Mouse (Mus musculus) telencephalon, adult 2 months (tissue): ENCODE measurements around the gene Myo3a.
"Not testable (repeated sequence)": the region's sequence is repeated elsewhere in the genome, so short reads cannot be mapped to it uniquely, and the experiment has no call there.

Experiments used
- DNase-seq: peaks from one replicate; pipeline ENCODE4 v3.0.0-alpha.2; 2011; ENCODE audit warnings: low read depth, low spot score

Myo3a gene

DNA sequence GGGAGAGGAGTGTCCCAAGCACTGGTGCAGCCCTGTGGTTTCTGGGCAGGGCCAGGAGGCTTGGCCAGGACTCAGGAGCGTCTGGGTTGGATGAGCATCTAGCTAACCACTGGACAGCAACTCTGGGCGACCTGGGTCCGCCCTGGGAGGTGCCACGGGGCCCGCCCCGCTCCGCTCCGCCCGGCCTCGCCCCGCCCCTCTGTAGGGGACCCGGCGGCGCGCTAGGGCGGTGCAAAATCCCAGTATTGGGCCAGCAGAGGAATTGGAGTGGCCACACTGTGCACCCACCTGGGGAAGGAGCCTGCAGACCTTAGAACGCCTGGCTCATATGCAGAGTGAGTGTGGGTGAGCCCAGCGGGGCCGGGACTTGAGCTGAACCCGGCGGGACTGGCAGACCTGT, at the start of gene Myo3a:
Myo3a (plus strand) TSS at position 196 of the 400 bp plus-strand sequence.
- no peak for DNase-seq

DNA sequence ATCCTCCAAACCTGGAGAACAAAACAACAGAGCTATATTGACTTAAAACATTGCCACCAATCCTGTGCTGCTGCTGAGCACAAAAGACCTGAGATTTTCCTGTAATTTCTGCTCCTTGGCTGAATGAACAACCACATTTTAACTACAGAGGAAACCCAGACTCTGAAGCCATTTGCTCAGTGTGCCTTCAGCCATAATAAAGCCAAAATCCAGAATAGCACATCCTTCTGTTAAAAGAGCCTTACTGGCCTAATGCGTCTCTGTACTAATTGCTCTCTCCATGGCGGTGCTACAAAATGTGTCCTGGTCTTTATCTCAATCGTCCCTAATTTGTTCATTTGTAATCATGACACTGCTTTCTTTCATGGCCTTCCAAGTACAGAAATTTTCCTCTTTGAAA, 23.2 kb downstream of the Myo3a start:
- no peak for DNase-seq

DNA sequence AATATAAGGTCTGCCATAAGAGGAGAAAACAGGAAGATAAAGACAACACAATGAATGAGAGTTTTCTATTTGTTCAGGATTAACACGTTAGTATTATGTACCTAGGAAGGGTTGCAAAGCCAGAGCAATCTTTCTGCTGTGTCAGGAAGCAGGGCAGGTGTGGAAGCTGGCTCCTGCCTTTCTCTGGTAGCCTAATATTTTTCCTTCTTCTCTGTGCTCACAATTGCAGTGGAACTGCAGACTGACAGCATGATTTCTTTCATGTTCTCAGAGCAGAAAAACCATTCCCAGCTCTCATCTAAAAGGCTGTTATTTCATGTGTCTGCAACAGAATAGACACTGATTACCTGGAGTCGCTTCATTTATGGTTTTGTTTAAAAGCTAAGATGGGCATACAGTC, 23.7 kb downstream of the Myo3a start:
- no peak for DNase-seq

DNA sequence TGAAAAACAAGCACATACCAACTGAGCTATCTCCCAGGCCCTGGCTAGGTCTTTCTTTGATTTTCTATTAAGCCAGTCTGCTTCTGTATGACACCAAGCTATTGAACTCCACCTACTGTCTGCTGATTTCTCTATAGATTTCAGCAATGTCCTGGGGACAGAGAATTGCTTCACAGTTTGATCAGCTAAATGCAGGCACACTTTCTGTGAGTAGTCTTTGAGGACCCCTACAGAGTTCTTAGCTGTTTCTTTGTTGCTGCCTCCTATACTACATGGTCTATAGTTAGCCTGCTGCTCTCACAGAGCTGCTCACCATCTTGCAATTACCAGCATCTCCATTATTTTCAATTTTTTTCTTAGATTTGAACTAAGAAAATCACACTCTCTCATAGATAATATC, 28.3 kb downstream of the Myo3a start:
- DNase-seq, result no peak

DNA sequence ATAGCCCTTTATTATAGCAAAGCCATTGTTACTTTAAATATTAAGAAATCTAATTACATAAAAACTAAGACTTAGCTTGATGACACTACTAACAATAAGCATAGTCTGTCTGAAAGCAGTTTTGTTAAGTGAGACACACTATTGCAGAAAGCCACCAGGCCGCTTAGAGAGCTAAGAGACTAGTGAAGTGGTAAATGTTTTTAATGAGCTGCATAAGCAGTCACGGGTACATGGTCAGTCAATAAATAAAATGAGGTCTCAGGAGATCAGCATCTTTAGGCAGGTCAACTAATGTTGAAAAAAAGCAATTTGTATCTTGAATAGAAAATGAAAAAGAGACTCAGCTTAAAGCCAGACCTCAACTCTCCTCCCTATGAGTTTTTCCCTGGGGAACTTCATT, 44.3 kb downstream of the Myo3a start:
- no peak for DNase-seq

DNA sequence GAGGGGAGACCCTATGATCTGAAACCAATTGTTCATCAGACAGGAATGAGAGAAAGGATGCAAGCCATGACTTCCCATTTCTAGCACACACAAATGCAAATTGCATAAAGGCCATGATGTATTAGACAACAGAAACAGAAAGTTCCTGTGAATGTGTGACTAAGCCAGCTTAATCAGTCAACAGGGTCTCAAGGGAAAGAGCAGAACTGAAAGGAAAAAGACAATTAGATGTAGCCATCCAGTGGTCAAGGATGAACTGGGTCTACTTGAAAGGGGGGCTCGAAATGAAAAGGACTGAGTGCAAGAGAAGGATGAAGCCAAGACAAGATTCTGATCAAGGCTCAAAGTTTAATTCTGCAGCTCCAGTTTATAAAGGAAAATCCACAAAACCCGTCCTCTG, 58.1 kb downstream of the Myo3a start:
- no peak for DNase-seq

DNA sequence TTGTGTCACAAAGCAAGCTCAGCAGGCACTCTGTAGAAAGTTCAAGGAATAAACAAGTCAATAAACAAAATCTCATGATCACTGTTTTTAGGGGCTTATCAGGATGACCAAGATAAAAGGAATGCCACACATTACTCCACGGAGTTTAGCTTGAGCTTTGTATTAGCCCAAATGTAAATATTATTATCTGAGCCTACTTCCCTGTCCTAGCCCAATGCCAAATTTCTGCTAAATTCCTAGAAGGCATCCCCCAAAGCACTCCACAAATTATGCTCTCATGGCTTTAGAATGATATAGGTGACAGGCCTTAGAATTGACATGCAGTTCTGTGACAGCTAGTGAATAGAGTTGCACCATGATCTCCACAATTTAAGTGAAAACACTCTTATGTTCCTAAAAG, 58.5 kb downstream of the Myo3a start:
- no peak for DNase-seq

DNA sequence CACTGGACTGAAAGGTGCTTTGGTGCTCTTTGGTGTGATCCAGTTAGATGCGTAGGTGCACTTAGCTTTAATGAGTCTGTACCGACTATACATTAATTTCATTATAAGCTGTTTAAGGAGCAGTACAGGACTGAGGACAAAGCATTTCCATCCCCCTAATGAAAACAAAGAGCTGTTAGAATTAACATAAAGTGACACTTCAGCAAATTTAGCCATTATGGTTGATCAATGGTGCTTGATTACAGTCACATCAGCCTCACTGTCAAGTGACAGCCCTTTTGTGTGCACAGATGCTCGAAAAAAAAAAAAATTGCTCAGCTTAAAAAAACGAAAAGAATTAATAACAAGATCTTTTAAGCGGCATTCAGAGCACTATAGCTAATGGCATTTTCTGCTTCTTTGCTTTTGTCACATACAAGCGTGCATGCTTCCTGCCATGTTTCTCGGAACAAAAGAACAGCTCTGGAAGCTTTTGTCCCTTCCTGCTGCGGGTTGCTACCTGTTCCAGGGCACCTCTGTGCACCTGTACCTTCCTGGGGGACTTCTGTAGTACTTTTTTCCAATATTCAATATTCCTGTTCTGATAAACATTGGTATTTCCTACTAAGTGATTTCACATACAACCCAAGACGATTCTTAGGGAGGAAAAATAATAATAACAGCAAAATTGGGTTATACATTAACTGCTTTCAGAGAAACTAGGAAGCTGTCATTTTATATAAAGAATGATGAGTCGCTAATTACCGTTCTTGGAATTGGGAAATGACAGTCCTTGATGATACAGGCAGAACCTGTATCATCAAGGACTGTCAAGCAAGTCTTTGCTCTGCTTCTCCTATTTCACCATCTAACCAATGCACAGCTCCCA, 66.5 kb downstream of the Myo3a start:
- DNase-seq, result no peak

DNA sequence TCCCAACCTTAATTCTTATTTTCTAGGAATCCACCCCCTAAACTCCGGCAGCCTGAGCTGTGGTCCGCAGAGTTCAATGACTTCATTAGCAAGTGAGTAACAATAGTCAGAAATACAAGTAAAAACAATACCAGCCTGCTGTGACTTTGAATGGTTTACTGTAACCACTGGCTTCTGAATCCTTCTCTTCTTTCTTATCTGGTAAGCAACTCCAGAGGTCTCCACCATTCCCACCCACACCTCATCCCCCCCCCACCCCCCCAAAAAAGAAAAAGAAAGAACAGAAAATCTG, 67.1 kb downstream of the Myo3a start:
- no peak for DNase-seq

DNA sequence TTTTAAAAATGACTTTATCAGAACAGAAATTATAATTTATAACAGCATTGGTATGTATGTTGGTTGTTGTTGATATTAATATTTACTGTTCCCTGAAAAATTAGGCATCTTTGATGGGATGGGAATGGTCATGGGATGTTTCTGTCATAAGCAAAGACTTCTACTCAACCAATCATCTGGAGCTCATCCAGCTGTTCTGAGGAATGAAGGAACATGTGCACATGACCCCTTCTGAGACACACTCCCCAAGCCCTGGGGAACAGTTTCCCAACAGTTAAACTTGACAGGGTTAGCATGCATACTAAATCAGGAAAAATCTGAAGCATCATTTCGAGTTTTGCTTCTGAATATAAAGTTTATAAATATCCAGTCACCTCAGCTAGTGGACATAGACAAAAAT, 70.6 kb downstream of the Myo3a start:
- DNase-seq, result no peak

DNA sequence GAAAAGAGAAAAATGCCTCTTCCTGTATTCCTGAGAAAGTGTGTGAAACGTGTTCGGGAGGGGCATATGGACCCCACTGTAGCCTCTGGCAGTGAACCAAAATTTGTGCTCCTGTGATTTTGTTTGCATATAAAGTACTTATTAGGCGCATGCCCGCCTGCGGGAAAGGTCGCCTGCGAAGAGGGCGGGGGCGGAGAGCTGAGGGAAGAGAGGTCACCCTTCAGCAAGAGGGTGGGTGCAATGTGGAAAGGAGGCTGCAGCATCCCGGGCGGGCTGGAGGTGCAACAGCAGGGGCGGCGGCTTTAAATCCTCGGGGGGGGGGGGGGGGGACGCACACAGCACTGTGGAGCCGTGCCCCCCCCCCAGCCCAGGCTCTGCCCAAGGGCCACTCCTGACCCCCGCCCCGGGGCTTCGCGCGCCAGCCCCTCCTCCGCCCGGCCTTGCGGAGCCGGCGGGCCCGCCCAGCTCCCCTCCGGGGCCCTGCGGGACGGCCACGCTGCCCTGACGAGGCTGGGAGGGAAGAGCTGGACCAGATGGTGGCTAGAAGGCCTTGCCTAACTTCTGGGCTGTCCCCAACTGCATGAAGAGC, 111.1 kb downstream of the Myo3a start:
- DNase-seq, result no peak

DNA sequence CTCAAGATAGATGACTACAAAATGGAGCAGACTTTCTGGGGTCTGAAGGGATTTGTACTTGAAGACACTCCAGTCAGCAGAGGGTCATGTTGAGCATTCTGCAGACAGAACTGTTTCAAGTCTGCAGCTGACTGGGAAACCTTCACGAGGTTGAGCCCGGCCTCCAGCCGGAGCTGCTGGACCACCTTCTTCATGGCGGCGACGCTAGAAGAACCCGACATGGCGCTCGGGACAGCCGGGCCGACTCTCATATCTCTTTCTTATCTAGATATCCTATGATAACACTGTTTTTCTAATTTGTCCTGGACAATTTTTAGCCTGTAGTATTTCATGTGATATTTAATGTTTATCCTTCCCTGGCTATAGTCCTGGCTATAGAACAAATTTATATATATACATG, 183.2 kb downstream of the Myo3a start:
- DNase-seq, result not testable (repeated sequence)

DNA sequence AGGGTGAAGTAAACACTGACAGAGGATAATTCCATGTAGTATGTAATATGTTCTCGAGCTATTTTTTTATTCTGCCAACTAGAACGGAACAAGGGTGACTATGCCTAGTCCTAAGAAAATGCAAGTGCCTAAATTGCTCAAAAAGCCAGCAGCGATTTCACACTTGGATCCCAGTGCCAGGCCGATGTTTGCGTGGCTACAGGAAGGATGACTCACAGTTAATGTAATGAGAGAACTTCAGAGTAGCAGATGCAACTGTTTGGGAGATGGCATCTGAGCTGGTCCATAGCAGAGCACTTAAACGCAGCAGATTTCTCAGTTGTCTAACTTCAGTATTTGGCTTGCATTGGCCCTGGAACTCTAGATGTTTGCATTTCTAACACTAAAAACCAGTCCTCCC, 321.1 kb downstream of the Myo3a start:
- DNase-seq, result peak; percentile 5

DNA sequence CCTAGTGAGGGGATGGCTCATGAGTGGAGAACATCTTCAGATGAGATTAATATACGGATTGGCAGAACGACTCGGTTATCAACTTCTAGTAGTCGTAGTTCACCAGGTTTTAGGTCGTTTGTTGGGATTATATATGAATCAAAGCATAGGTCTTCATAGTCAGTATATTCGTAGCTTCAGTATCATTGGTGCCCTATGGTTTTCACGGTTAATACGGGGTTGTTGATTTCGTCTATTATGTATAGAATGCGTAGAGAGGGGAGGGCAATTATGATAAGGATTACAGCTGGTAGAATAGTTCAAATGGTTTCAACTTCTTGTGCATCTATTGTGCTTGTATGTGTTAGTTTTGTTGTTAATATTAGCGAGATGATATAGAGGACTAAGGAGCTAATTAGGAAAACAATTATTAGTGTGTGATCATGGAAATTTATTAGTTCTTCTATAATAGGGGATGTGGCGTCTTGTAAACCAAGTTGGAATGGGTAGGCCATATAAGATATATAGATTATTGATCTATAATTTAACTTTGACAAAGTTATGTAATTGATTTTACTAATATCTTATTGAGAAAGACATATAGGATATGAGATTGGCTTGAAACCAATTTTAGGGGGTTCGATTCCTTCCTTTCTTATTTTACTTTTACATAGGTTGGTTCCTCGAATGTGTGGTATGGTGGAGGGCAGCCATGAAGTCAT, 360.3 kb downstream of the Myo3a start:
- DNase-seq, result not testable (repeated sequence)

DNA sequence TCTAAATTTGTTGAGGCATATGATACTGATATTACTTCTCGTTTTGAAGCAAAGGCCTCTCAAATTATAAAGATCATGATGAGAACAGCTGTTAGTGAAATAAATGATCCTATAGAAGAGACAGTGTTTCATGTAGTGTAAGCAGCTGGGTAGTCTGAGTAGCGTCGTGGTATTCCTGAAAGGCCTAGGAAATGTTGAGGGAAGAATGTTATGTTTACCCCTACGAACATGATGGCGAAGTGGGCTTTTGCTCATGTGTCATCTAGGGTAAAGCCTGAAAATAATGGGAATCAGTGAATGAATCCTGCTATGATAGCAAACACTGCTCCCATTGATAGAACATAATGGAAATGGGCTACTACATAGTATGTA, 360.9 kb downstream of the Myo3a start:
- DNase-seq, result not testable (repeated sequence)

DNA sequence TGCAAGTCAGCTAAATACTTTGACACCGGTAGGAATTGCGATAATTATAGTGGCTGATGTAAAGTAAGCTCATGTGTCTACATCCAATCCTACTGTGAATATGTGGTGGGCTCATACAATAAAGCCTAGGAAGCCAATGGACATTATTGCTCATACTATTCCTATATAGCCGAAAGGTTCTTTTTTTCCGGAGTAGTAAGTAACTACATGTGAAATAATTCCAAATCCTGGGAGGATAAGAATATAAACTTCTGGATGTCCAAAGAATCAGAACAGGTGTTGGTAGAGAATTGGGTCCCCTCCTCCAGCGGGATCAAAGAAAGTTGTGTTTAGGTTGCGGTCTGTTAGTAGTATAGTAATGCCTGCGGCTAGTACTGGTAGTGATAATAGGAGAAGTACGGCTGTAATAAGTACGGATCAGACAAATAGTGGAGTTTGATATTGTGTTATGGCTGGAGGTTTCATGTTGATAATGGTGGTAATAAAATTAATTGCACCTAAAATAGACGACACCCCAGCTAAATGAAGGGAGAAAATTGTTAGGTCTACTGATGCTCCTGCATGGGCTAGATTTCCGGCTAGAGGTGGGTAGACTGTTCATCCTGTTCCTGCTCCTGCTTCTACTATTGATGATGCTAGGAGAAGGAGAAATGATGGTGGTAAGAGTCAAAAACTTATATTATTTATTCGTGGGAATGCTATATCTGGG, 361.5 kb downstream of the Myo3a start:
- not testable (repeated sequence) for DNase-seq

DNA sequence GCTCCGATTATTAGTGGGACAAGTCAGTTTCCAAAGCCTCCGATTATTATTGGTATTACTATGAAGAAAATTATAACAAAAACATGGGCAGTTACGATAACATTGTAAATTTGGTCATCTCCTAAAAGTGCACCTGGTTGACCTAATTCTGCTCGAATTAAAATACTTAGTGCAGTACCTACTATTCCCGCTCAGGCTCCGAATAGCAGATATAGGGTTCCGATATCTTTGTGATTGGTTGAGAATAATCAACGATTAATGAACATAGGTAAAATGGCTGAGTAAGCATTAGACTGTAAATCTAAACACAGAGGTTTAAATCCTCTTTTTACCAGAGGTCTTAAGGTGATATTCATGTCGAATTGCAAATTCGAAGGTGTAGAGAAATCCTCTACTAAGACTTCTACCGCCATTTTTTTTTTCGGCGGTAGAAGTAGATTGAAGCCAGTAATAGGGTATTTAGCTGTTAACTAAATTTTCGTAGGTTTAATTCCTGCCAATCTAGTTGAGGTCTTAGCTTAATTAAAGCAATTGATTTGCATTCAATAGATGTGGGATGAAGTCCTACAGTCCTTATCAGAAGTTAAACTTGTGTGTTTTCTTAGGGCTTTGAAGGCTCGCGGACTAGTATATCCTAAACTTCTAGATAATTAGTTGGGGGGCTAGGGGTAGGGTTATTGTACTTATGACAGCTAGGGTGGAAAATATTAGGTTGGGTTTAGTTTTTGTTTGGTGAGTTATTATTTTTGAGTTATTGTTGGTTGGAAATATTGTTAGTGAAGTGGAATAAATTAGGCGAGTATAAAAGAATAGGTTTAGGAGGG, 362.3 kb downstream of the Myo3a start:
- DNase-seq, result not testable (repeated sequence)

DNA sequence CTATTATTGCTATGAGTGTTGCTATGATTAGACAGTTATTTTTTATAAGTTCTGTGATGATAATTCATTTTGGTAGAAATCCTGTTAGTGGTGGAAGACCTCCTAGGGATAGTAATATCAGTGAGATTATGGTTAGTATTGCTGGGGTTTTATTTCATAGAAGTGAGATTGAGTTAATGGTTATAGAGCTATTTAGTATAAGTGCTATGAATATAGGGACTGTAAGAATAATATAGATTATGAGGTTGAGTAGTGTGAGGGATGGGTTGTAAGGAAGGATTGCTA, 362.8 kb downstream of the Myo3a start:
- no peak for DNase-seq

DNA sequence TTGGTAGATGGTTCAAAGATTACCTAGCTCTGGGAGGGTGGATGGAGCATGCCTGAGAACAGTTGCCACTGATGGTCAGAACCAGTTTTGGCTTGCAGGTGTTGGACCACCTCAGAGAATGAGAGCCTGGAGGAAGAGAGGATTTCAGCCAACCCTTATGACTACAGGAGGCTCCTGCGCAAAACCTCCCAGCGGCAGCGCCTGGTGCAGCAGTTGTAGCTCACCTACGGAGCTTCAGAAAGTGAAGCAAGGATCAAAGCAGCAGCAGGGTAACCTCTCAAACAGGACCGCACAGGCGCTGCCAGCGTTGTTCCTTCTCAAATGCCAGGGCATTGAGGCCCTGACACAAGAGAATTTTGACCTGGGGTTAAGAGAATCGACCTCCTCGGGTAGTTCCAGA, 390.6 kb downstream of the Myo3a start:
- DNase-seq, result no peak

DNA sequence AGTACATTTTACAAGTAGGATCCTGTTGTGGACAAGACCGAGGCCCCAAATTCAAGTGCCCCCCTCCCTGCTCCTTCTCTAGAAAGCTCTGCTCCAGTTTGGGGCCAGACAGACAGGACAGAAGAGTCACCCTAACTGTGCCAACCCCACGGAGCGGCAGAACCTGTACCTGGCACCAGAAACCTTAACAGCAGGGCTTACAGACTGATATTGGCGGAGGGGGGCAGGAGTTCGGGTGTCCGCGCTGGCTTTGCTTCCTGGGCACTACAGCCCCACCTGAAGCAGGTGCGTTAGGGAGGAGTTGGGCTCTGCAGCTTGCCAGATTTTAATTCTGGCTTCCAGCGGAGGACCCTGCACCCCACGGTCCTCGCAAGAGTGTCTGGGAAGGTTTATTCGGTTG, 392.1 kb downstream of the Myo3a start:
- DNase-seq, result no peak

DNA sequence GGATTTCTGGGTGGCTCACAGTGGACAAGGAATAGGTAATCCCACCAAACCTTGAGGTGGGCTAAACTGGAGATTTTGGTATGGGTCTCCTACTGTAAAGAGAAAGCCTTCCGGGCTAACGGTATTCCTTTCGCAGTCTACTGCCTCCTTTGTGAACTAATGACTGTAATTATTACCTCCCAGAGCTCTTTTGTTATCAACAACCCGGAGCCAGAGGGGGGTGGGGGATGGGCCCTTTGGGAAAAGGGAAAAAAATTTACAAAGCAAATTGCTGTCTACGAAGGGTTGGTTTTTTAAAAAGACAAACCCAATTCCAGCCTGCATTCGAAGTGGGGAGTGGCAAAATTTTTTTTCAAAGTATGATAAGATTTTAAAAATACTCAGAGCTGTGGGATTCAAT, 392.7 kb downstream of the Myo3a start:
- DNase-seq, result no peak

DNA sequence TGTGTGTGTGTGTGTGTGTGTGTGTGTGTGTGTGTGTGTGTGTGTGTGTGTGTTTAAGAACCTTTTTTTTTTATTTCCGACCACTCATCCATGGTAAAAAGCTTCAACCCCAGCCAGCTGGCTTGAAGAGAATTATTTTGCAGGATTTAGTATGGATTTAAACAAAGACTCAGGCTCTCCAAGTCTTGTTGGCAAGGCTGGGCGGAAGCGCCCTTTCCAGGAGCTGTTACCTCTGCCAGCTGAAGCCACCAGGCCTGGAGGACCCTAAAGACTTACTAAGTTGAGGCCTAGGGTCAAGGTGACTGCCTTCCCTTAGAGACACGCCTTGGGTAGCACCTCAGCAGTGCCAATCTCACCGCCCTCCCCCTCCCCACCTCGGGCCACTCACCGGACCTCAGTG, 393.2 kb downstream of the Myo3a start:
- no peak for DNase-seq
